Mouse (Mus musculus) lung, adult 2 months (tissue): ENCODE data around the gene Sez6l.

Experiments used
- CTCF ChIP-seq: fragments of 200-500 bp; IDR thresholded peaks from 2 replicates; pipeline ENCODE4 v1.5.1; 2011; ENCODE audit warnings: mild to moderate bottlenecking, low read length, control low read depth; ENCODE audit not compliant: insufficient read depth
- POLR2A ChIP-seq: fragments of 200-500 bp; IDR thresholded peaks from 2 replicates; pipeline ENCODE4 v1.6.1; 2011; ENCODE audit warnings: low read depth, mild to moderate bottlenecking, control low read depth, low read length, borderline replicate concordance; ENCODE audit errors: extremely low read depth

GRCm38 (mm10) chr5:112370236-112370813, 206.7 kb downstream of the Sez6l start:
- TF ChIP-seq CTCF = no peak
- TF ChIP-seq POLR2A = no peak
